Mouse (Mus musculus) E14TG2a.4 (cell line): ENCODE data around the gene Mef2c.

ENCODE experiments used
- CTCF ChIP-seq: conservative IDR thresholded peaks from 2 replicates; pipeline ENCODE4 v1.5.1; 2014; ENCODE audit warnings: low read length
- NANOG ChIP-seq: IDR thresholded peaks from 2 replicates; pipeline ENCODE4 v1.6.1; 2014; ENCODE audit warnings: borderline replicate concordance, low read length, mixed read lengths
- POU5F1 ChIP-seq: IDR thresholded peaks from 2 replicates; pipeline ENCODE4 v1.6.1; 2014; ENCODE audit warnings: low read length, borderline replicate concordance

DNA sequence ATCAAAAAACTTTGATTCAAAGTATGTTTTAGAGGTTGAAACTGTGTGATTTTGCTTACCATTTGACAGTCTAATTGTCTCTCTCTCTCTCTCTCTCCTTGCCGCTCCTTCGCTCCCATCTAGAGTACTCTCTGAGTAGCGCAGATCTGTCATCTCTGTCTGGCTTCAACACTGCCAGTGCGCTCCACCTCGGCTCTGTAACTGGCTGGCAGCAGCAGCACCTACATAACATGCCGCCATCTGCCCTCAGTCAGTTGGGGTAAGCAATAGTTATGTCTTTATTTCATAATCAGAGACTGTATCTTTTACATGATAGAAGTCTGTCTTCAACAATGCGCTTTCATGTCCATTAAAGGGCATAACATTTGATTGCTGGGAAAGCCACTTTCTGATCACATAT is 152.3 kb downstream of the Mef2c start:
- no peak for TF ChIP-seq CTCF
- no peak for TF ChIP-seq POU5F1
- TF ChIP-seq NANOG: no peak
